Mouse (Mus musculus) megakaryocyte-erythroid progenitor cell, adult 5-6 weeks (primary cell): ENCODE measurements at regions not wholly inside any gene's neighbourhood (a gene's known extent, or its start where the extent isn't known, plus 50 kb on each side); places are given as distances from the start of the nearest gene placed in this dataset.

ENCODE experiments used
- ATAC-seq: replicated peaks from 2 replicates; pipeline ENCODE4 v1.8.0; 2016; ENCODE audit warnings: mild to moderate bottlenecking, inconsistent platforms; ENCODE audit not compliant: severe bottlenecking, poor library complexity, low FRiP score, low TSS enrichment

GRCm38 (mm10) chr7:83504996-83505645 lies 79.6 kb upstream of the Tmc3 start:
- ATAC-seq, result no peak

- ATAC-seq, result no peak
These were observed 68.4 kb upstream of the Tmc3 start for GRCm38 (mm10) chr7:83516295-83516694.

- no peak for ATAC-seq
These were observed 63.2 kb upstream of the Tmc3 start for GRCm38 (mm10) chr7:83521511-83521910.
